Mouse (Mus musculus) testis, adult 10 weeks (tissue): ENCODE data around the gene Capn3. TPM values are rescaled to one million over a fixed set of nuclear protein-coding genes. Genes with fewer than 3 reads are reported as not detected.

Experiments used
- polyA plus RNA-seq: library from polyadenylated mRNA; stranded (reverse); fragments of 350-450 nt; fragmentation: Illumina TruSeq; extraction: RNeasy Lipid Tissue Mini Kit (QIAGEN cat#74804); gene quantifications from one replicate; pipeline ENCODE4 v1.2.3, GENCODE M21; 2014; ENCODE audit warnings: low read depth, low replicate concordance

The Capn3 gene
- polyA plus RNA-seq = 0.15 TPM

DNA sequence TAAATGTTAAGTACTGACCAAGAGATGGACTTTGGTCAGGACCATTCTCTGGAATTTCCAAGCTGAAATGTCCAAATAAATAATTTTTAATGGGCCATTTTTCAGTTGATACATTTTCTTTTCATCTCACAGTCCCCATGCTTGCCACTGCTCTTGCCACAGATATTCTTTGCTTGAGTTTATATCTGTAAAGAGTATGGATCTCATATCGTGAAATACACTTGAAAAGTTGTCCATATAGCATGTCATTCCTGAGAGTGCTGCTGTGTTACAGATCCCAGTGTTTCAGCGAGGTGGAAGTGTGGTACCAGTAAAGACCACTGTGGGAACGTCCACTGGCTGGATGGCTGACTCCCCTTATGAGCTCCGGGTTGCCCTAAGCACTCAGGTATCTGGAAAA lies at the start of gene Capn3:
Gene Capn3, plus strand, starts transcription at position 301 of the 400 bp plus-strand sequence.

Other genes with a start within 250 kb of the Capn3 start
- 0.10 TPM for gene Pla2g4e, start 210.7 kb upstream of the Capn3 start, polyA plus RNA-seq
- gene Pla2g4d, start 166.8 kb upstream of the Capn3 start, polyA plus RNA-seq = 1.1 TPM
- gene Pla2g4f, start 141.9 kb upstream of the Capn3 start, polyA plus RNA-seq = 0.10 TPM
- gene Vps39, start 102.9 kb upstream of the Capn3 start, polyA plus RNA-seq = 17.7 TPM
- 12.5 TPM for gene Ganc, start 52.1 kb upstream of the Capn3 start, polyA plus RNA-seq
- 30.0 TPM for gene Tmem87a, start 51.9 kb upstream of the Capn3 start, polyA plus RNA-seq
- 53.4 TPM for gene Zfp106, start 107.8 kb downstream of the Capn3 start, polyA plus RNA-seq
- gene Snap23, start 111.7 kb downstream of the Capn3 start, polyA plus RNA-seq = 88.6 TPM
- 33.0 TPM for gene Haus2, start 153.4 kb downstream of the Capn3 start, polyA plus RNA-seq
- 318 TPM for gene Lrrc57, start 153.5 kb downstream of the Capn3 start, polyA plus RNA-seq
- gene Stard9, start 173.1 kb downstream of the Capn3 start, polyA plus RNA-seq = 30.7 TPM